Mouse (Mus musculus) kidney, adult 2 months (tissue): Measurements from ENCODE around the gene Svs6.
"Not testable (repeated sequence)": the region's sequence is repeated elsewhere in the genome, so short reads cannot be mapped to it uniquely, and the experiment has no call there.

Experiments used
- CTCF ChIP-seq: fragments of 200-500 bp; conservative IDR thresholded peaks from 2 replicates; pipeline ENCODE4 v1.5.1; 2011; ENCODE audit warnings: low read depth, mild to moderate bottlenecking, control low read depth, low read length, moderate library complexity, mixed read lengths; ENCODE audit not compliant: insufficient read depth, insufficient read length
- POLR2A ChIP-seq: fragments of 200-500 bp; IDR thresholded peaks from one replicate; pipeline ENCODE4 v1.6.1; 2011; ENCODE audit warnings: low read depth, low read length, control low read depth

DNA sequence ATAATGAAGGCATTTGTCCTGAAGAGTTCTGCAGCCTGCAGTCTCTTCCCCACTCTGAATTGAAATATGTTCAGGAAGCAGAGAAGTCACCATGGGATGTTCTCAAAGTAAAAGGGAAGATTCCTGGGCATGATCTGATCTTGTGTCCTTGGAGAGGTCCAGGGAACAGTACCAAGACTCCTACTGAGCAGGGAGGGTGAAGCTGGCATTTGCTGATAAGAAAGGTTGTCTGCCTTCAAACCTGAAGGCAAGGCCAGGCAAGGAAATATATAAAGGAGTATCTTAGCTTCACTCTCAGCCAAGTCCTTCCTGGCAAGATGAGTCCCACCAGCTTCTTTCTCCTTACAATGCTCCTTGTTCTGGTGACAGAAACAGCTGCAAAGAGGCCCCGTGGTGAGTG, at the start of gene Svs6:
- not testable (repeated sequence) for TF ChIP-seq CTCF, POLR2A
